Mouse (Mus musculus): ENCODE results near the gene Pnmal2. TPM values are rescaled to one million over a fixed set of nuclear protein-coding genes. Genes with fewer than 3 reads are reported as not detected.

Gene Pnmal2
- polyA plus RNA-seq (2021; fragmentation: Nextera tagmentation): 112 and 113 TPM in 2 replicates
- long read RNA-seq, experiment 1, full-length matches to known transcripts: 512 of 513 reads
- long read RNA-seq, experiment 1, partial matches to known transcripts: 0 of 513 reads
- long read RNA-seq, experiment 1, other reads (novel, unspliced or antisense): 1 of 513 reads
- long read RNA-seq, experiment 2, full-length matches to known transcripts: 287 of 289 reads
- long read RNA-seq, experiment 2, partial matches to known transcripts: 0 of 289 reads
- long read RNA-seq, experiment 2, other reads (novel, unspliced or antisense): 2 of 289 reads

DNA sequence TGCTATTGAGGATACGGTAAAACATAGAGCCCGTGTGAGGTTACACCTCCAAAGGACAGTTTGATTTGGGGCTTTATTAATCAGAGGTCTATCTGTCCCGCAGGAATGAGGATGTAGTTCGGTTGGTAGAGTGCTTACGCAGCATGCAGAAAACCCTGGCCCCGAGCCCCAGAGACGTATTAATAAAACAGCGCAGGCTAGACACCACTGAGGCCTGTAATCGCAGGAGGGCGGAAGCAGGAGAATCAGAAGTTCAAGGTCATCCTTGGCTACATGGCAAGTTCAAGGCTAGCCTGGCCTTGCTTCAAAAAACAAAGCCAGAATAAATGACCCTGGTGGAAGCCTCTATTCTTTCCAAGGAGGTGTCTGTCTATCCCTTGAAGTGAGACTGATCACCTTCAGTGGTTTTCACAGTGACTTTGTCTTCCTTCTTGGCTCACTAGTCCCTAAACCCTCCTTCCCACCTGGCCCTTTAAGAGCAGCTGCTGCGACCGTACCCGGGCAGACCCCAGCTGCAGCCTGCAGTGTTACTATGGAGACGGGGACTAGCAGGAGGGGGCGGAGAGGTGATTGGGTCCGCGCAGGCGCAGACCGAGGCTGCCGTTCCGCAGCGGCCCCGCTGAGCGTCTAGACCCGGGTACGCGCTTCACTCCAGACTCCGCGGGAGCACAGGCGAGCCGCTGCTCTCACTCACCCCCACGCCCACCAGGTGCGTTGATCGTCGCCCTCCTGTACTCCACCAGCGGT lies at the start of gene Pnmal2:
Pnmal2 (plus strand) TSS at position 622 of the 747 bp plus-strand sequence.

DNA sequence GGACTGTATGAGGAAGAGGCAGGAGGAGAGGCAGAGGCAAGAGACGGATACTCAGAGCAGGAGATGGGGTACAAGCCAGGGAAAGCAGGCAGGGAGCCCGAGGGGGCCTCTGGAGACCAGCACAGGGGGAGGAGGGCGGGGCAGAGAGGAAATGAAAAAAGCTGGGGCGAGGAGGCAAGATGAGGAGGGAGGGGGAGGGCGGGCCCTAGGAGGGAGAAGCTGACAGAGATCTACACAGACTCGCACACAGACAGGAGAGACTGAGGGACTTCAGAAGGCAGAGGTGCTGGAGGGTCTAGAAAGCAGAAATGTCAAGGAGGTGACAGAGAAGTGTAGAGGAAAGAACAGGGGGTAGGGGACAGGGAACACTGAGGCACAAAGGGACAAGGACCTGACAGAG lies 38.2 kb upstream of the Pnmal2 start, which contains the start of gene Ptgir:
Ptgir (plus strand) TSS at position 210 of the 400 bp plus-strand sequence.

GRCm38 (mm10) chr7:16924037-16924834 lies 20.2 kb upstream of the Pnmal2 start, which contains the start of gene Calm3:
TSS of gene Calm3 (minus strand) at chr7:16924114.

GRCm38 (mm10) chr7:16959539-16960187 lies 15.2 kb downstream of the Pnmal2 start, which contains the start of gene Pnmal1:
TSS of gene Pnmal1 (plus strand) at chr7:16959679.

DNA sequence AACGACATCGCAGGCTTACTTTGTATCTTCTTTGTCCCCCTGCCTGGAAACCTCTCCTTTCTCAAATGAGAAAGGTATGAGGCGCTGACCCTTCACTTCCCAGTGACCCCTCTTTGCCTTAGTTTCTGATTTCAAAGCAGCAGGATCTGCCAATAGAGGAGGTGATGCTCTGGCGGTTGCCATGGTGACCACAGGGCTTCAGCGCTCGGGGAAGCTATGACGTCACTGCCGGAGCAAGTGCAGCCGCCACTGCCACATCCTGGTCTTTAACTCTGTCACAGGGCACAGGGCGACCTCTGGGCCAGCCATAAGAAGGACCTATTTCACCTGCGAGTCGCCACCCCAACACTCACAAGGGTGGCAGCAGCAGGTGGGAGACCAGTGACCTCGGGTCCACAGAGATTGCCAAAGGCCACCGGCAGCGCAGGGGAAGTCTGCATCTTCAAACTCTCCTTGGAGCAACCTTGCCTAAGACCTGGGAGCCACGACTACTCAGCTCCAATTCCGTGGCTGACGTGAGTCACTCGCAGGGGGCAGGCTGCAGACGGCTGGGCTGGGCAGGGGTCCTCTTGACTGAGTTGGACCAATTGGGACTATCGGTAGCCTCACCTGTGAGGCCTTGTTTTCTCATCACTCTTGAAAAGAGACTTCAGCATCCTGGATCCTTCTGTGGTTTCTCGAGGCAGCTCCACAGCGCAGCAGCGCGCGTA lies 38.5 kb downstream of the Pnmal2 start, which contains the start of gene Gm42372:
Gm42372 (plus strand) TSS at position 228 of the 710 bp plus-strand sequence.

DNA sequence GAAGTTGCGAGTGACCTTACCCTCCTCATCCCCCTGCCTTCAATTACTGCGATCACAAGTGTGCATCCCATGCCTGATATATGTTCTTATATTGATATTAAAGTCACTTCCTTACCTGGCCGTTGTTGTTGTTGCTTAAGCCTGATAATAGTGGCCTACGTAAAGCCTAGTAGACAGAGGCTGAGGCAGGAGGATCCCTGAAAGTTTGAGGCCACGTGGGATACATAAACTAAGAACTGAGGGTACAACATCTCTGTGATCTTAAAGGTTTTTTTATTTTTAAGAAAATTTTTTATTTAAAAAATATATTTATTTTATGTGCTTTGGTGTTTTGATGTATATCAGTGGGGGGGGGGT lies 47.9 kb downstream of the Pnmal2 start, which contains the start of gene Ccdc8:
Ccdc8 (plus strand) TSS at position 258 of the 357 bp plus-strand sequence.

Other genes with a start within 250 kb of the Pnmal2 start
- gene Ceacam9, start 222.8 kb upstream of the Pnmal2 start, polyA plus RNA-seq (2021; fragmentation: Nextera tagmentation): 0.10 TPM in 1 of 2 replicates, not detected in the other
- 475 and 500 TPM in 2 replicates for gene Ap2s1, start 206.3 kb upstream of the Pnmal2 start, polyA plus RNA-seq (2021; fragmentation: Nextera tagmentation)
- gene Slc1a5, start 163.3 kb upstream of the Pnmal2 start, polyA plus RNA-seq (2021; fragmentation: Nextera tagmentation): 0.74 and 1.3 TPM in 2 replicates
- gene Strn4, start 128.8 kb upstream of the Pnmal2 start, polyA plus RNA-seq (2021; fragmentation: Nextera tagmentation): 50.3 and 63.2 TPM in 2 replicates
- 20.2 and 23.1 TPM in 2 replicates for gene Fkrp, start 128.0 kb upstream of the Pnmal2 start, polyA plus RNA-seq (2021; fragmentation: Nextera tagmentation)
- gene Prkd2, start 101.8 kb upstream of the Pnmal2 start, polyA plus RNA-seq (2021; fragmentation: Nextera tagmentation): 0.85 and 0.94 TPM in 2 replicates
- 9.3 and 10.3 TPM in 2 replicates for gene Dact3, start 69.4 kb upstream of the Pnmal2 start, polyA plus RNA-seq (2021; fragmentation: Nextera tagmentation)
- gene Gng8, start 52.9 kb upstream of the Pnmal2 start, polyA plus RNA-seq (2021; fragmentation: Nextera tagmentation): 4.5 and 5.7 TPM in 2 replicates
- gene Ptgir, start 38.2 kb upstream of the Pnmal2 start, polyA plus RNA-seq (2021; fragmentation: Nextera tagmentation): 0.05 and 0.08 TPM in 2 replicates
- 493 and 510 TPM in 2 replicates for gene Calm3, start 20.6 kb upstream of the Pnmal2 start, polyA plus RNA-seq (2021; fragmentation: Nextera tagmentation)
- 64.1 and 64.5 TPM in 2 replicates for gene Pnmal1, start 15.0 kb downstream of the Pnmal2 start, polyA plus RNA-seq (2021; fragmentation: Nextera tagmentation)
- gene Gm42372, start 38.4 kb downstream of the Pnmal2 start, polyA plus RNA-seq (2021; fragmentation: Nextera tagmentation): 9.1 and 9.2 TPM in 2 replicates
- 0.35 and 0.38 TPM in 2 replicates for gene Ccdc8, start 48.0 kb downstream of the Pnmal2 start, polyA plus RNA-seq (2021; fragmentation: Nextera tagmentation)
- gene Ppp5c, start 83.2 kb downstream of the Pnmal2 start, polyA plus RNA-seq (2021; fragmentation: Nextera tagmentation): 126 and 137 TPM in 2 replicates
- 0.30 and 0.78 TPM in 2 replicates for gene Hif3a, start 117.7 kb downstream of the Pnmal2 start, polyA plus RNA-seq (2021; fragmentation: Nextera tagmentation)
- gene Psg16, start 129.4 kb downstream of the Pnmal2 start, polyA plus RNA-seq (2021; fragmentation: Nextera tagmentation): 1.9 and 2.7 TPM in 2 replicates
- gene Ceacam3, start 205.6 kb downstream of the Pnmal2 start, polyA plus RNA-seq (2021; fragmentation: Nextera tagmentation): not detected in 2 replicates